8 mouse cellular contexts compared by ENCODE assay signal in genomic region chr5:77140108-77140507, GRCm38 (mm10). TPM values are rescaled to one million over a fixed set of nuclear protein-coding genes. Genes with fewer than 3 reads are reported as not detected.
DNase-seq lines count a peak whose midpoint lies in the region; ATAC-seq lines count a peak whose summit lies in the region.

No protein-coding gene starts in this region.

- H3K27me3 ChIP-seq in neural tube, embryonic 12.5 days (replicated peaks), result no peaks in the 10 kb centered on the region
- no peaks in the 10 kb centered on the region for H3K27me3 ChIP-seq in embryonic facial prominence, embryonic 13.5 days
- H3K27me3 ChIP-seq in liver, embryonic 12.5 days (replicated peaks), result no peaks in the 10 kb centered on the region
- H3K27me3 ChIP-seq in stomach, embryonic 16.5 days (ENCODE audit: control insufficient read depth, insufficient read depth, low read length), result no peaks in the 10 kb centered on the region

- H3K9me3 ChIP-seq in neural tube, embryonic 12.5 days, result no peaks in the 10 kb centered on the region
- no peaks in the 10 kb centered on the region for H3K9me3 ChIP-seq in embryonic facial prominence, embryonic 13.5 days
- H3K9me3 ChIP-seq in liver, embryonic 12.5 days (replicated peaks), result no peaks in the 10 kb centered on the region
- no peaks in the 10 kb centered on the region for H3K9me3 ChIP-seq in stomach, embryonic 16.5 days (replicated peaks; ENCODE audit: control insufficient read depth, low read length)

- DNase-seq in neural tube, embryonic 10.5 days (ENCODE audit: extremely low spot score, low spot score), result no peak
- no peak for DNase-seq in embryo, embryonic 9.5 days (ENCODE audit: extremely low spot score)
- DNase-seq in retina, postnatal 1 day, result no peak
- no peak for DNase-seq in layer of hippocampus, postnatal 14 days (ENCODE audit: low spot score in 2 of 2)

- WGBS in neural tube, embryonic 12.5 days, result 52% methylated on average over 6 of the region's 6 CpGs
- 39% methylated on average over 6 of the region's 6 CpGs for WGBS in embryonic facial prominence, embryonic 13.5 days
- WGBS in liver, embryonic 12.5 days (ENCODE audit: insufficient replicate concordance), result 22% methylated on average over 6 of the region's 6 CpGs
- 48% methylated on average over 6 of the region's 6 CpGs for WGBS in stomach, embryonic 16.5 days

- no peak overlapping the region for H3K27ac ChIP-seq in neural tube, embryonic 12.5 days
- H3K27ac ChIP-seq in embryonic facial prominence, embryonic 13.5 days, result no peak overlapping the region
- no peak overlapping the region for H3K27ac ChIP-seq in liver, embryonic 12.5 days
- no peak overlapping the region for H3K27ac ChIP-seq in stomach, embryonic 16.5 days (ENCODE audit: low read length)

- no peak for ATAC-seq in neural tube, embryonic 12.5 days (ENCODE audit: low FRiP score, low read depth)
- no peak for ATAC-seq in embryonic facial prominence, embryonic 13.5 days (ENCODE audit: insufficient number of reproducible peaks, insufficient read depth, low FRiP score, low TSS enrichment, low read depth)
- ATAC-seq in liver, embryonic 12.5 days, result peak; percentile 65; the same call in 1 of the 2 replicates
- ATAC-seq in stomach, embryonic 16.5 days (ENCODE audit: insufficient read depth, low FRiP score), result no peak

- H3K4me1 ChIP-seq in neural tube, embryonic 12.5 days, result peaks cover 20% of the 10 kb centered on the region
- peaks cover 24% of the 10 kb centered on the region for H3K4me1 ChIP-seq in embryonic facial prominence, embryonic 13.5 days
- H3K4me1 ChIP-seq in liver, embryonic 12.5 days, result peaks cover 10% of the 10 kb centered on the region
- H3K4me1 ChIP-seq in stomach, embryonic 16.5 days (ENCODE audit: control insufficient read depth, insufficient read depth, low read length), result no peaks in the 10 kb centered on the region; the same call in 1 of the 2 replicates

- no peak overlapping the region for H3K4me3 ChIP-seq in neural tube, embryonic 12.5 days
- no peak overlapping the region for H3K4me3 ChIP-seq in embryonic facial prominence, embryonic 13.5 days
- H3K4me3 ChIP-seq in liver, embryonic 12.5 days, result peak overlapping the region; percentile 39
- no peak overlapping the region for H3K4me3 ChIP-seq in stomach, embryonic 16.5 days (replicated peaks; ENCODE audit: low read length)

- H3K36me3 ChIP-seq in neural tube, embryonic 12.5 days, result no peaks in the 10 kb centered on the region
- no peaks in the 10 kb centered on the region for H3K36me3 ChIP-seq in embryonic facial prominence, embryonic 13.5 days
- no peaks in the 10 kb centered on the region for H3K36me3 ChIP-seq in liver, embryonic 12.5 days
- H3K36me3 ChIP-seq in stomach, embryonic 16.5 days (ENCODE audit: control insufficient read depth, insufficient read depth, low read length), result no peaks in the 10 kb centered on the region

- no peak overlapping the region for H3K9ac ChIP-seq in neural tube, embryonic 12.5 days
- no peak overlapping the region for H3K9ac ChIP-seq in embryonic facial prominence, embryonic 13.5 days
- H3K9ac ChIP-seq in liver, embryonic 12.5 days, result no peak overlapping the region; the same call in 1 of the 2 replicates
- no peak overlapping the region for H3K9ac ChIP-seq in stomach, embryonic 16.5 days (ENCODE audit: low read length)

- peak overlapping the region; percentile 14; the same call in 1 of the 2 replicates for H3K4me2 ChIP-seq in neural tube, embryonic 12.5 days (replicated peaks)
- H3K4me2 ChIP-seq in embryonic facial prominence, embryonic 13.5 days, result peak overlapping the region; percentile 16
- H3K4me2 ChIP-seq in liver, embryonic 12.5 days, result peak overlapping the region; percentile 58
- 0 out of 2 replicates have a peak overlapping the region, but pooled peaks have one; percentile 20 for H3K4me2 ChIP-seq in stomach, embryonic 16.5 days (ENCODE audit: low read depth, low read length)

RNA-seq across cellular contexts. Expression of gene Hopx, which starts 25.2 kb away (rescaled TPM):
- 3.6 and 3.8 TPM in 2 replicates for polyA plus RNA-seq in neural tube, embryonic 12.5 days (2016; fragmentation: Nextera tagmentation; extraction: Ambion mirVana)
- polyA plus RNA-seq in embryonic facial prominence, embryonic 13.5 days (2015; fragmentation: Nextera tagmentation; extraction: Ambion mirVana), result 0.29 and 0.30 TPM in 2 replicates
- polyA plus RNA-seq in liver, embryonic 12.5 days (2016; fragmentation: Nextera tagmentation; extraction: Ambion mirVana), result 0.19 TPM in 1 of 2 replicates, not detected in the other
- polyA plus RNA-seq in stomach, embryonic 16.5 days (2015; fragmentation: Nextera tagmentation; extraction: Ambion mirVana), result 6.9 and 11.2 TPM in 2 replicates
- total RNA-seq in layer of hippocampus, postnatal 14 days (2021), result 10 to 100 TPM; 64.5 to 92.8 TPM
